Mouse (Mus musculus) ES-Bruce4 (cell line): ENCODE measurements at regions not wholly inside any gene's neighbourhood (a gene's known extent, or its start where the extent isn't known, plus 50 kb on each side); places are given as distances from the start of the nearest gene placed in this dataset.

Source experiments
- CTCF ChIP-seq: IDR thresholded peaks from one replicate; pipeline ENCODE4 v1.8.1; 2011; ENCODE audit warnings: low read depth, low read length
- EP300 ChIP-seq: IDR thresholded peaks from 2 replicates; pipeline ENCODE4 v1.6.1; 2011; ENCODE audit warnings: low read depth, low read length; ENCODE audit not compliant: insufficient read depth
- POLR2A ChIP-seq: IDR thresholded peaks from one replicate; pipeline ENCODE4 v1.8.1; 2011; ENCODE audit warnings: low read length; ENCODE audit not compliant: insufficient read depth

GRCm38 (mm10) chr6:104999601-105000000, 507.0 kb downstream of the Cntn6 start:
- TF ChIP-seq EP300 = no peak
- TF ChIP-seq POLR2A = no peak
- no peak for TF ChIP-seq CTCF
